Mouse (Mus musculus): ENCODE results near the gene Dimt1. TPM values are rescaled to one million over a fixed set of nuclear protein-coding genes. Genes with fewer than 3 reads are reported as not detected.
"Not testable (repeated sequence)": the region's sequence is repeated elsewhere in the genome, so short reads cannot be mapped to it uniquely, and the experiment has no call there.

Dimt1 gene
- polyA plus RNA-seq (2015; fragmentation: Nextera tagmentation; extraction: Ambion mirVana) = 33.5 and 38.6 TPM in 2 replicates

GRCm38 (mm10) chr13:106946594-106947540, at the start of gene Dimt1:
Gene Dimt1 (plus strand): TSS chr13:106947127.
- 1% methylated on average over 68 of the region's 68 CpGs for WGBS
- Histone ChIP-seq H3K4me1 (replicated peaks) (peaks cover 20% of the 10 kb centered on the region), H3K9me3 (no peaks in the 10 kb centered on the region), H3K4me3 (peak within 1 kb of the TSS; percentile 94), H3K27me3 (no peaks in the 10 kb centered on the region), H3K36me3 (peaks cover 22% of the 10 kb centered on the region), H3K4me2 (peak within 1 kb of the TSS; percentile 61), H3K27ac (replicated peaks) (peak within 1 kb of the TSS; percentile 82), H3K9ac (peak within 1 kb of the TSS; percentile 87)
- ATAC-seq (ENCODE audit: low read depth) = peak; percentile 99

GRCm38 (mm10) chr13:106904637-106905036, 42.3 kb upstream of the Dimt1 start:
- Histone ChIP-seq H3K27me3 (no peaks in the 10 kb centered on the region), H3K9ac (no peak overlapping the region), H3K4me1 (replicated peaks) (peaks cover 7% of the 10 kb centered on the region), H3K36me3 (peaks cover 50% of the 10 kb centered on the region), H3K9me3 (no peaks in the 10 kb centered on the region), H3K4me3 (no peak overlapping the region), H3K4me2 (no peak overlapping the region), H3K27ac (replicated peaks) (no peak overlapping the region)
- no peak for ATAC-seq (ENCODE audit: low read depth)
- 89% methylated on average over 3 of the region's 3 CpGs for WGBS

GRCm38 (mm10) chr13:106905154-106905553, 41.8 kb upstream of the Dimt1 start:
- not testable (repeated sequence) for H3K27ac ChIP-seq (replicated peaks); H3K4me3 ChIP-seq; H3K4me2 ChIP-seq; H3K9me3 ChIP-seq; H3K27me3 ChIP-seq; H3K9ac ChIP-seq; H3K4me1 ChIP-seq (replicated peaks); ATAC-seq (ENCODE audit: low read depth)
- 91% methylated on average over 6 of the region's 6 CpGs for WGBS
- H3K36me3 ChIP-seq = peaks cover 50% of the 10 kb centered on the region

- WGBS = 98% methylated on average over 4 of the region's 4 CpGs
- H3K4me2 ChIP-seq = no peak overlapping the region
- no peaks in the 10 kb centered on the region for H3K9me3 ChIP-seq
- peaks cover 7% of the 10 kb centered on the region for H3K4me1 ChIP-seq (replicated peaks)
- no peak overlapping the region for H3K4me3 ChIP-seq
- H3K27ac ChIP-seq (replicated peaks) = no peak overlapping the region
- peaks cover 47% of the 10 kb centered on the region for H3K36me3 ChIP-seq
- ATAC-seq (ENCODE audit: low read depth) = no peak
- no peaks in the 10 kb centered on the region for H3K27me3 ChIP-seq
- no peak overlapping the region for H3K9ac ChIP-seq
Measured at GRCm38 (mm10) chr13:106907273-106907672, 39.7 kb upstream of the Dimt1 start.

GRCm38 (mm10) chr13:106910096-106910495, 36.8 kb upstream of the Dimt1 start:
- H3K4me3 ChIP-seq = no peak overlapping the region
- ATAC-seq (ENCODE audit: low read depth) = no peak
- no peak overlapping the region for H3K27ac ChIP-seq (replicated peaks)
- H3K36me3 ChIP-seq = peaks cover 43% of the 10 kb centered on the region
- no peak overlapping the region for H3K9ac ChIP-seq
- no peaks in the 10 kb centered on the region for H3K27me3 ChIP-seq
- H3K4me2 ChIP-seq = no peak overlapping the region
- 95% methylated on average over 10 of the region's 10 CpGs for WGBS
- no peaks in the 10 kb centered on the region for H3K9me3 ChIP-seq
- H3K4me1 ChIP-seq (replicated peaks) = no peaks in the 10 kb centered on the region

GRCm38 (mm10) chr13:106913125-106913736, 33.7 kb upstream of the Dimt1 start:
- WGBS = 52% methylated on average over 3 of the region's 3 CpGs
- H3K9ac ChIP-seq = no peak overlapping the region
- H3K4me1 ChIP-seq (replicated peaks) = no peaks in the 10 kb centered on the region
- H3K9me3 ChIP-seq = no peaks in the 10 kb centered on the region
- no peaks in the 10 kb centered on the region for H3K27me3 ChIP-seq
- no peak for ATAC-seq (ENCODE audit: low read depth)
- H3K4me3 ChIP-seq = no peak overlapping the region
- no peak overlapping the region for H3K4me2 ChIP-seq
- H3K27ac ChIP-seq (replicated peaks) = no peak overlapping the region
- peaks cover 21% of the 10 kb centered on the region for H3K36me3 ChIP-seq

- ATAC-seq (ENCODE audit: low read depth) = no peak
Measured at GRCm38 (mm10) chr13:106918322-106919050, 28.4 kb upstream of the Dimt1 start.

GRCm38 (mm10) chr13:106925921-106926320, 21.0 kb upstream of the Dimt1 start:
- not testable (repeated sequence) for H3K4me1 ChIP-seq (replicated peaks); H3K9ac ChIP-seq; H3K27ac ChIP-seq (replicated peaks); H3K4me2 ChIP-seq; H3K27me3 ChIP-seq; ATAC-seq (ENCODE audit: low read depth); H3K4me3 ChIP-seq
- 95% methylated on average over 3 of the region's 3 CpGs for WGBS
- Histone ChIP-seq H3K36me3 (peaks cover 46% of the 10 kb centered on the region), H3K9me3 (peaks cover 16% of the 10 kb centered on the region; the same call in 1 of the 2 replicates)

More at GRCm38 (mm10) chr13:106918322-106919050, 28.4 kb upstream of the Dimt1 start:
- H3K27ac ChIP-seq (replicated peaks) = no peak overlapping the region
- H3K4me1 ChIP-seq (replicated peaks) = no peaks in the 10 kb centered on the region
- no peak overlapping the region for H3K9ac ChIP-seq
- no peaks in the 10 kb centered on the region for H3K27me3 ChIP-seq
- no peaks in the 10 kb centered on the region for H3K9me3 ChIP-seq
- H3K4me3 ChIP-seq = no peak overlapping the region
- WGBS = 89% methylated on average over 7 of the region's 7 CpGs
- H3K4me2 ChIP-seq = no peak overlapping the region
- H3K36me3 ChIP-seq = peaks cover 37% of the 10 kb centered on the region

GRCm38 (mm10) chr13:106928296-106928695, 18.6 kb upstream of the Dimt1 start:
- 95% methylated on average over 4 of the region's 4 CpGs for WGBS
- H3K4me3 ChIP-seq = no peak overlapping the region

GRCm38 (mm10) chr13:106929201-106929600, 17.7 kb upstream of the Dimt1 start:
- no peak overlapping the region for H3K9ac ChIP-seq
- ATAC-seq (ENCODE audit: low read depth) = no peak
- no peak overlapping the region for H3K4me3 ChIP-seq
- no peaks in the 10 kb centered on the region for H3K27me3 ChIP-seq
- H3K27ac ChIP-seq (replicated peaks) = no peak overlapping the region
- 92% methylated on average over 2 of the region's 2 CpGs for WGBS
- H3K4me1 ChIP-seq (replicated peaks) = 0 out of 2 replicates have a peak, but pooled peaks cover 3% of the 10 kb centered on the region
- peaks cover 21% of the 10 kb centered on the region for H3K36me3 ChIP-seq
- no peak overlapping the region for H3K4me2 ChIP-seq
- H3K9me3 ChIP-seq = peaks cover 16% of the 10 kb centered on the region; the same call in 1 of the 2 replicates

More at GRCm38 (mm10) chr13:106928296-106928695, 18.6 kb upstream of the Dimt1 start:
- Histone ChIP-seq H3K27ac (replicated peaks) (no peak overlapping the region), H3K4me2 (no peak overlapping the region), H3K36me3 (peaks cover 27% of the 10 kb centered on the region), H3K27me3 (no peaks in the 10 kb centered on the region), H3K9me3 (peaks cover 16% of the 10 kb centered on the region; the same call in 1 of the 2 replicates), H3K9ac (no peak overlapping the region), H3K4me1 (replicated peaks) (no peaks in the 10 kb centered on the region)
- ATAC-seq (ENCODE audit: low read depth) = no peak

GRCm38 (mm10) chr13:106935871-106936255, 11.1 kb upstream of the Dimt1 start:
- Histone ChIP-seq H3K27ac (replicated peaks) (peak overlapping the region; percentile 84), H3K9ac (peak overlapping the region; percentile 81), H3K4me2 (peak overlapping the region; percentile 62), H3K9me3 (no peaks in the 10 kb centered on the region), H3K36me3 (no peaks in the 10 kb centered on the region), H3K4me1 (replicated peaks) (peaks cover 18% of the 10 kb centered on the region), H3K27me3 (no peaks in the 10 kb centered on the region), H3K4me3 (peak overlapping the region; percentile 86)
- 8% methylated on average over 9 of the region's 9 CpGs for WGBS
- ATAC-seq (ENCODE audit: low read depth) = 0 out of 2 replicates have a peak, but pooled peaks have one; percentile 3

Data from neural tube, embryonic 13.5 days (tissue).